Mouse (Mus musculus): ENCODE measurements around the gene Dusp1.

DNA sequence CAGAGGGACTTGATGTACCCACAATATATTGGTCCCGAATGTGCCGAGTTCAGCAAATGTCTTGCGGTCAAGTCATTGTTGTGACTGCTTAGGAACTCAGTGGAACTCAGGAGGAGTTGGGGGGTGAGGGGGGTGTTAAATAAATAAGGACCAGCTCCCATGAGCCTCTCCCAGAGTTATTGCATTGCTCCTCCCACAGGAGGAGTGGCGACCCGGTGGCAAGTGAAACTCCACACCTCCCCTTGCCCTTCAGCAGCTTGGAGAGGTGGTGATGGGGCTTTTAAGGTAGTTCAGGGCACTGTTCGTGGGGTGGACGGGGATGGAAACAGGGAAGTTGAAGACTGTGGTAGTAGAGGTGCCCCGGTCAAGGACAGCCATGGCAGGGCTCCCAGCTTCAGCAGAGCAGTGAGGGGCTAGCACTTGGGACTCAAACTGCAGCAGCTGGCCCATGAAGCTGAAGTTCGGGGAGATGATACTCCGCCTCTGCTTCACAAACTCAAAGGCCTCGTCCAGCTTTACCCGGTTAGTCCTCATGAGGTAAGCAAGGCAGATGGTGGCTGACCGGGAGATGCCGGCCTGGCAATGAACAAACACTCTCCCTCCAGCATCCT lies 55.8 kb downstream of the Dusp1 start:
- TF ChIP-seq TAL1 (IDR thresholded peaks at IDR 0.05; ENCODE audit: low read length) (no peak), GATA1 (IDR thresholded peaks at IDR 0.05; ENCODE audit: low read length) (no peak)

Measured in erythroblast, embryonic 14.5 days (primary cell).